Mouse (Mus musculus): ENCODE results near the gene Adh6b. TPM values are rescaled to one million over a fixed set of nuclear protein-coding genes. Genes with fewer than 3 reads are reported as not detected.

Gene Adh6b
- polyA plus RNA-seq, 1 experiment from 2014 or later, result 0.22 TPM

DNA sequence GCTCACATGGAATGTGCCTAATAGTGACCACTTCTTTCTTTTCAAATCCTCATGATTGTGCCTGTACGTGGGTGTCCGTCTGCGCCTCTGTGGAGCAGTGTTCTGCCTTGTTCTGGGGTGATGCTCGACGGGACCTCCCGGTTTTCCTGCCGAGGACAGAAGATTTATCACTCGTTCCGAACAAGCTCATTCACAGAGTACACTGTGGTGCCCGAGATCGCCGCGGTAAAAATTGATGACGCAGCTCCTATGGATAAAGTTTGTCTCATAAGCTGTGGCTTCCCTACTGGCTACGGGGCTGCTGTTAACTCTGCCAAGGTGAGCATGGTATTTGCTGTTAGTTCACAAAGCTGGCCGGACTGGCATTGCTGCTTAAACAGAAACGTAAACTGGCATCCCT lies 16.6 kb upstream of the Adh6b start:
- Histone ChIP-seq H3K9ac (no peak overlapping the region), H3K4me1 (no peaks in the 10 kb centered on the region), H3K9me3 (replicated peaks) (no peaks in the 10 kb centered on the region), H3K27me3 (no peaks in the 10 kb centered on the region), H3K27ac (no peak overlapping the region), H3K36me3 (ENCODE audit: poor library complexity, severe bottlenecking) (no peaks in the 10 kb centered on the region), H3K4me2 (no peak overlapping the region), H3K4me3 (no peak overlapping the region)
- no peak for ATAC-seq
- 92% methylated on average over 17 of the region's 17 CpGs for WGBS

DNA sequence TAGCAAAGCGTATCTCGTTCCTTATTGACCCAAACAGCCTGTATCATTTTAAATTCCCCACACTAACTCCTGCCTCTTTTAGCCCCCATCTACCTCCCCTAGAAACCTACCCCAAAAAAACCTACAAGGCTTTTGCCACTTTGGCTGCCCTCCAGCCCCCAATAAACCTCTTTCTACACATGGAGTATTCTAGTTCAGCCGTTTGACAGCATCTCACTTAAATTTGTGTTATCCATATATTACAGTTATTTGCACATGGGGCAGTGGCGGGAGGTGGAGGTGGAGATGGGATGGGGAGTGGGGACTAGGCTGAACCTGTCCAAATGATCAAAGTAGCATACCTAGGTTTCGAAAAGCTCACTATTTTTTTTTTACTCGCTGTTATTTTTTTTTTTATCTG lies 16.1 kb upstream of the Adh6b start:
- Histone ChIP-seq H3K4me2 (no peak overlapping the region), H3K27ac (no peak overlapping the region), H3K4me3 (no peak overlapping the region), H3K27me3 (no peaks in the 10 kb centered on the region), H3K36me3 (ENCODE audit: poor library complexity, severe bottlenecking) (no peaks in the 10 kb centered on the region), H3K4me1 (no peaks in the 10 kb centered on the region), H3K9ac (no peak overlapping the region), H3K9me3 (replicated peaks) (no peaks in the 10 kb centered on the region)
- no peak for ATAC-seq
- WGBS, result 93% methylated on average over 6 of the region's 6 CpGs

DNA sequence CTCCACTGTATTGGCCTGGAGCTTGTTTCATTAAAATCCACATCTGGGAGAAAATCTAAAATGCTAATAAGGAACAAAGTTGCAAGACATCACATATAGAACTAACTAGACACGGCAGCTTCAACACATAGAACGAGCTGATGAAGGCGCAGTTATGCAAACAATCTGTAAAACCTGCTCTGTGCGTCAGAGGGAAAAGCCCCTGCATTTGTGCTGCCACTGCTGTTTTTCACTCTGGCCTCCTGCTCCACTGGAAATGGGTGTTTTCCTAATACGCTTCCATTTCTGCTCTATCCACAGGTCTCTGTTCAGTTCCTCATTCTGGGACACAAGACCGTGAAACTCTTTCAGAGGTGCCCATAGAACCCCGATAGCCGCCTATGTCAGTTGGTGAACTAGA lies 7.7 kb upstream of the Adh6b start:
- Histone ChIP-seq H3K27me3 (no peaks in the 10 kb centered on the region), H3K4me3 (no peak overlapping the region), H3K4me2 (no peak overlapping the region), H3K9me3 (replicated peaks) (no peaks in the 10 kb centered on the region; the same call in 1 of the 2 replicates), H3K9ac (no peak overlapping the region), H3K36me3 (ENCODE audit: poor library complexity, severe bottlenecking) (no peaks in the 10 kb centered on the region), H3K4me1 (no peaks in the 10 kb centered on the region), H3K27ac (no peak overlapping the region)
- no peak for ATAC-seq
- whole genome bisulfite sequencing, result 93% methylated on average over 8 of the region's 8 CpGs

DNA sequence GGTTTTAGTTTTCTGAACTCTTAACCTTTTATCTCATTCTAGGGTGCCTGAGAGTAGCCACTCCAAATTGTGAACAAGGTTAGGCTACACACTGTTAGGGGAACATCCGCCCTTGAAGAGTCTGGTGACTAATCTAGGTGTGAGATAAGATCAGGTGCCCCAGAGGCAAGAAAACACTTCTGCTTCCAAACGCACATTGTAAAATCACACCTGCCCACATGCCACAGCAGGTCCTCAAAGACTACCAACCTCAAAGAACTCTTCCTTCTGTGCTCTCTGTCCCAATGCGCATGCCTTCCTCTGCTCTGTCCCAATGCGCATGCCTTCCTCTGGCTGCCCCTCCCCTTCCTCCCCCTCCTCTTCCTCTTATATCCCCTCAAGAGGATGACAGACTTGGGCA lies 7.3 kb upstream of the Adh6b start:
- Histone ChIP-seq H3K4me3 (no peak overlapping the region), H3K9me3 (replicated peaks) (no peaks in the 10 kb centered on the region; the same call in 1 of the 2 replicates), H3K27me3 (no peaks in the 10 kb centered on the region), H3K4me1 (no peaks in the 10 kb centered on the region), H3K9ac (no peak overlapping the region), H3K4me2 (no peak overlapping the region), H3K36me3 (ENCODE audit: poor library complexity, severe bottlenecking) (no peaks in the 10 kb centered on the region), H3K27ac (no peak overlapping the region)
- no peak for ATAC-seq
- 88% methylated on average over 4 of the region's 4 CpGs for WGBS

DNA sequence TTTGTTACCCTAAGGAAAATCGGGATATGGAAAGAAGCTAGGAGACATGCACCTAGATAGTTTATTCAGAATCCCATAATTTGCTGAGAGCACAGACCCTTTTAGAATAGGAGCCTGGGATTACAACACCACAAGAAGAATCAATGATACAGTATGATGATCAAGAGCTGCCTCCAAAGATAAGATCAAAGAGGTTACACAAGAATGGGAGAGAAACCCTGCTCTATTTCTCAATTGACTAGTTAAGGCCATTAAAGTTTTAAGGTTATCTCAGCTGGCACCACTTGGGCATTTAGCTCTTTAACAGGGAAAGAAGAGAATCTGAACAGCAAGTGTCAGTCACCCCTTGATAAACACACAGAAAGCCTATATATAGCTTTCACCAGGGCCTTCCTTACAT lies 6.0 kb upstream of the Adh6b start:
- no peak for ATAC-seq
- Histone ChIP-seq H3K36me3 (ENCODE audit: poor library complexity, severe bottlenecking) (no peaks in the 10 kb centered on the region), H3K9me3 (replicated peaks) (no peaks in the 10 kb centered on the region; the same call in 1 of the 2 replicates), H3K4me1 (no peaks in the 10 kb centered on the region), H3K9ac (no peak overlapping the region), H3K27me3 (no peaks in the 10 kb centered on the region), H3K27ac (no peak overlapping the region), H3K4me2 (no peak overlapping the region), H3K4me3 (no peak overlapping the region)
- 100% methylated on average over 1 of the region's 1 CpGs for WGBS

DNA sequence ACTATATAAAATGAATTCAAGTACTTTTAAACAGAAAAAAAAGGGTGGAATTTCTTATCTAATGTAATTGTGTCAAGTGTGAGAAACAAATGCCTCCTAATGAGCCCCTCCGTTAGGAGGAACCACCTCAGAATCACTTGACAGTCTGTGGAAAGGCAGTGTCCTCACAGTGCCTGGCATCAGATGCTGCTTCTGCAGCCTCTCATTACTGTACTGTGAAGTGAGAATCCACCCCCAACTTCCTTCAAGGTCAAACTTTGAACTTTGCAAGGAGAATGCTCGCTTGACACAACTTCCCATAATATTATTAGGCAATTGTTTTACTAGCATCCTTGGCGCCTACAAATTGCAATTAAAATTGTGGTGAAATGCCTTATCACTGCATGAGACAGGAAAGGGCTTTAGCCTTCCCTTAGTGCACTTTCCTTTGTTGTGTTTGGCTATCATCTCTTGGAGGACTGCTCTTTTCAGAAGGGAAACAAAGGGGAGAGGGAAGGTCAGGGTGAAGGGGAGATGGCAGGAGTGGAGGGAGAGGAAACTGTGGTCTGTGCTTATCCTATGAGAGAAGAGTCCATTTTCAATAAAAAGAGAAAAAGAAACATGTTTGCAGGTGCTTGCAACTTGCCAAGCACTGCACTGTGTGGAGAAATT lies 5.3 kb upstream of the Adh6b start:
- 59% methylated on average over 3 of the region's 3 CpGs for WGBS
- H3K27ac ChIP-seq, result no peak overlapping the region
- H3K36me3 ChIP-seq (ENCODE audit: poor library complexity, severe bottlenecking), result no peaks in the 10 kb centered on the region
- ATAC-seq, result no peak
- H3K4me1 ChIP-seq, result no peaks in the 10 kb centered on the region
- no peaks in the 10 kb centered on the region; the same call in 1 of the 2 replicates for H3K9me3 ChIP-seq (replicated peaks)
- H3K4me3 ChIP-seq, result no peak overlapping the region
- H3K9ac ChIP-seq, result no peak overlapping the region
- no peaks in the 10 kb centered on the region for H3K27me3 ChIP-seq
- H3K4me2 ChIP-seq, result no peak overlapping the region

DNA sequence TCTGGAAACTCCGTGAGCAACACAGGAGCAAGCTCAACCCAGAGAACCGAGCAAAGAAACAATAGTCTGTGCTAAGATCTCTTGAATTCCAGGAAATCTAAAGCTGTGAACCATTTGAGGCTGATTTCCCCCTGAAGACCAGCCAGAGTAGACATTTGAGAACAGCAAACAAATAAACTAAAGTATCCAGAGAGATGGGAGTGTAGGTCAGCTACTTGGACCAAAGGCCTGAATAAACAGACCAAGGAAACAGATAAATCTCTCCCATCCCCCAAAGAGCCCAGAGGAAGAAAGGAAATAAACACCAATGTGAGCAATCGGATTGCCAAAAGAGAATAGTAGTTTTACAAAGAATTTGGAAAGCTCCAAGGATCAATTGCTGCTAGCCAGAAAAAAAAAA lies 5.5 kb downstream of the Adh6b start:
- Histone ChIP-seq H3K27me3 (no peaks in the 10 kb centered on the region), H3K4me1 (no peaks in the 10 kb centered on the region), H3K36me3 (ENCODE audit: poor library complexity, severe bottlenecking) (no peaks in the 10 kb centered on the region), H3K27ac (no peak overlapping the region), H3K9me3 (replicated peaks) (no peaks in the 10 kb centered on the region), H3K4me2 (no peak overlapping the region), H3K9ac (no peak overlapping the region), H3K4me3 (no peak overlapping the region)
- WGBS, result 74% methylated on average over 3 of the region's 3 CpGs
- ATAC-seq, result no peak

DNA sequence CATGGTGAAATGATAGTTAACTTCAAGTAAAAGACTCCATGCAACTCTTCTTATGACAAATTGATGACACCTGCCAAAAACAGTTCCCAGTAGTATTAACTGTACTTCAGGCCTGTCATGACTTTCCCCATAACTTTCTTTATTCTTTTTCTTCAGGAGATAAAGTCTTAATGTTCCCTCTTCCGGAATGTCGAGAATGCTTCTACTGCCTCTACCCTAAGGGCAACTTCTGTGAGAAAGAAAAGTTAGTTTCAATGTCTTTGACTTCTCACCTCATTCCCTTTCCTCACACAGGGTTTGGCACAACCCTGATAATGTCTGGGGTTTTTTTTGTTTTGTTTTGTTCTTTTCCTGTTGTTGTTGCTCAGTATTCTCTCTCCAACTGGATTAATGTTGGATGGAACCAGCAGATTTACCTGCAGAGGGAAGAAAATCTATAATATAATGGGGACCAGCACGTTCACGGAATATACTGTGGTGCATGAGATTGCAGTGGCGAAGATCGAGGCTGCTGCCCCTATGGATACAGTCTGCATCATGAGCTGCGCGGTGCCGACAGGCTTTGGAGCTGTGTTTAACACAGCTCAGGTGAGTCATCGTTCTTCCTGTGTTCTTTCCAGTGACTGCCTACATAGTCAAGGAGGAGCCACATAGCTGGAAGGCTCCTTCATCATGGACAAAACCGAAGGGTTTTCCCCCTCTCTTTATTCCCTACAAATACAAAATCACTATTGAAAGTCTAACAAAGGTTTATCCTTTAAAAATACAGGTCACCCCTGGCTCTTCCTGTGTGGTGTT lies 10.6 kb downstream of the Adh6b start:
- H3K9me3 ChIP-seq (replicated peaks), result no peaks in the 10 kb centered on the region
- no peak overlapping the region for H3K9ac ChIP-seq
- no peak overlapping the region for H3K27ac ChIP-seq
- no peaks in the 10 kb centered on the region for H3K27me3 ChIP-seq
- no peak overlapping the region for H3K4me3 ChIP-seq
- no peak overlapping the region for H3K4me2 ChIP-seq
- no peak for ATAC-seq
- no peaks in the 10 kb centered on the region for H3K4me1 ChIP-seq
- 93% methylated on average over 11 of the region's 11 CpGs for WGBS
- no peaks in the 10 kb centered on the region for H3K36me3 ChIP-seq (ENCODE audit: poor library complexity, severe bottlenecking)

DNA sequence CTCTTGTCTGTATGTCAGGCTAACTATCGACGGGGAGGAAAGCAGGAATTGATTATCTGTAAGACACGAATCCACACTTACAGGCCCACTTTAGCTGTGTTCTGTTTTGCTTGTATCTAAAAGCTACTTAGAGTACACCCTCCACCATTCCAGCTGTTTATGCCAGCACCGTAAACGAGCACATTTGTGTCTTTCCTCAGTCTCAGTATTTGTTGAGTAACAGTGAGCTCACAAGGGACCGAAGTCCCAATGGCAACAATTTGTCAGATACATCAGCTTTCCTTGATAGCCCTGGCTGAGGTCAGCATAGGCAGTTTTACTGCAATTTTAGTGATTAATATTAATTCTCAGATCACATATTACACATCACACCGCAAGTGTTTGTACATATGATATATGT lies 17.3 kb downstream of the Adh6b start:
- Histone ChIP-seq H3K4me3 (no peak overlapping the region), H3K9me3 (replicated peaks) (no peaks in the 10 kb centered on the region), H3K9ac (no peak overlapping the region), H3K4me2 (no peak overlapping the region), H3K36me3 (ENCODE audit: poor library complexity, severe bottlenecking) (no peaks in the 10 kb centered on the region), H3K27ac (no peak overlapping the region), H3K27me3 (no peaks in the 10 kb centered on the region), H3K4me1 (no peaks in the 10 kb centered on the region)
- 90% methylated on average over 7 of the region's 7 CpGs for WGBS
- ATAC-seq, result no peak

DNA sequence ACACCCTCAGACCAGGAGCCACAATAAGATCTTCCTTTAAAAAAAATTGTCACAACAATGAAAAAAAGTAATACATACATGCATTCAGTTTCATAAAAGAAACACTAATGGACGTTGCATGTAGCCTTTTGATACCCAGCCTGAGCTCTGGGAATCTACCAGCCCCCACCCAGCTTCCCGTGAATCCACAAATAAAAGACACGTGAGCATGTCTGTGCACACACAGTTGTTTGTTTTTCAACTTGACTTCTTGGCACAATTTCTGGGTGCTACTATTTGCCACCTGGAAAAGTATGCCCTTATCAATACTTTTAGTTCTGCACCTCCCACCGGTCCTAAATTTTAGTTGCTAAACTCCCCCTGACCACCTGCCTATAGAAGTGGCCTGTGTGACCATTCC lies 19.1 kb downstream of the Adh6b start:
- no peak overlapping the region for H3K27ac ChIP-seq

DNA sequence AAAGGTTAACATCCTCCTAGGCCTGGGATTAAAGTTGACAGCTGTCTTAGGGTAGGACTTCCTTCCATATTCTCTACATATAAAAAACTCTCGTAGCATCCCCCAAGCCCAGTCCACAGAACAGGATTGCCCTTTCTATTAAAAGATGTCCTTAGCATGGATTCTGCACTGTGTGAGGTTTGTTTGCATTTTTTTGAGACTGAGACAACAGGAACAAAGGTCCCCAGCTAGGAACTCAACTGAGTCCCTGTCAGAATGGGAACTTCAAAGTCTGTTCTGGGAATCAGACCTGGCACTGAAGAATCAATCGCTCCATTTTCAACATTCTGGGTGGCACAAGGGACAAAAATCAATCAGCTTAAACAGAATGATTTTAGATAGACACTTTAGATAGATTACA lies 21.3 kb downstream of the Adh6b start:
- Histone ChIP-seq H3K9ac (no peak overlapping the region), H3K27ac (no peak overlapping the region), H3K27me3 (no peaks in the 10 kb centered on the region), H3K9me3 (replicated peaks) (no peaks in the 10 kb centered on the region), H3K4me1 (no peaks in the 10 kb centered on the region), H3K36me3 (ENCODE audit: poor library complexity, severe bottlenecking) (no peaks in the 10 kb centered on the region), H3K4me3 (no peak overlapping the region), H3K4me2 (no peak overlapping the region)
- no peak for ATAC-seq
- 84% methylated on average over 2 of the region's 2 CpGs for WGBS

More for the DNA sequence above, 19.1 kb downstream of the Adh6b start:
- Histone ChIP-seq H3K4me3 (no peak overlapping the region), H3K9ac (no peak overlapping the region), H3K9me3 (replicated peaks) (no peaks in the 10 kb centered on the region), H3K27me3 (no peaks in the 10 kb centered on the region), H3K4me1 (no peaks in the 10 kb centered on the region), H3K4me2 (no peak overlapping the region), H3K36me3 (ENCODE audit: poor library complexity, severe bottlenecking) (no peaks in the 10 kb centered on the region)
- WGBS, result 86% methylated on average over 4 of the region's 4 CpGs
- no peak for ATAC-seq

DNA sequence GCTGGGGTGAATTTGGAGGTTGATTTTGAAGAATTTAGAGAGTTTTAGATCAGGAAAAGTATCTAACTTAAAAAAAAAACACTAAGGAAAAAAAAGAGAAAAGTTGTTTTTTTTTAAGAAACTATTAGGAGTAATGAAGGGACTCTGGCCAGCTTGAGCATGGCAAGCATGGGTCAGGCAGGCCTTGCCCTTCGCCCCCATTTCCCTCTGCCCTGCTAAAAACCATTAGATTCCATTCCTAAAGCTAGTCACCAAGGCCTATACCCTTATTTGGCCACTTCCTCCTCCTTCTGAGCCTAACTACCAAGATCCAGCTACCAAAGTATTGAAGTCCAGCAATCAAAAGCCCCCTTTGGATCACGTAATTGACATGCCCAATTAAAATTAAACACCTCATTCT lies 24.6 kb downstream of the Adh6b start:
- 79% methylated on average over 2 of the region's 2 CpGs for WGBS
- H3K9me3 ChIP-seq (replicated peaks), result no peaks in the 10 kb centered on the region
- no peak for ATAC-seq

DNA sequence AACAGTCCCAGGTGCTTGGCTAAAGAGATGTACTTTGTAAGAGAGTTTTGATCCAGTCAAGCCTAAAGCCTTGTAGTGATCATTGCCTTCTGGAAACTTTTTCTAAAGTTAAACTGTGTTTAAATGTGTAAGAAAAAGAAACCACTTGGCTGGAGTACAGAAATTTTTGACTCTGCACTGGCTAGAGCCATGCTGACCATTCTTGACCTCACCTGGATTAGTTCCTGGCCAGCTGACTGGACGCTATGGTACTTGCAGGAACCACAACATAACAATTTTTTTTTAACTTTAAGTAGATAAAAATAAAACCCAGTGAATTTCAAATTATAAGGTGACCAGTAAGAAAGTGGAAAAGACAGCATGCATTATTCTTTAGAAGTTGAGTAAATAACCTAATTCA lies 28.0 kb downstream of the Adh6b start:
- H3K27ac ChIP-seq, result no peak overlapping the region
- no peaks in the 10 kb centered on the region for H3K9me3 ChIP-seq (replicated peaks)
- no peak for ATAC-seq
- no peak overlapping the region for H3K9ac ChIP-seq
- H3K4me2 ChIP-seq, result no peak overlapping the region
- 91% methylated on average over 1 of the region's 1 CpGs for WGBS
- H3K4me3 ChIP-seq, result no peak overlapping the region
- no peaks in the 10 kb centered on the region for H3K36me3 ChIP-seq (ENCODE audit: poor library complexity, severe bottlenecking)
- H3K27me3 ChIP-seq, result no peaks in the 10 kb centered on the region
- H3K4me1 ChIP-seq, result no peaks in the 10 kb centered on the region

More for the DNA sequence above, 24.6 kb downstream of the Adh6b start:
- Histone ChIP-seq H3K4me2 (no peak overlapping the region), H3K27ac (no peak overlapping the region), H3K4me1 (no peaks in the 10 kb centered on the region), H3K27me3 (no peaks in the 10 kb centered on the region), H3K36me3 (ENCODE audit: poor library complexity, severe bottlenecking) (no peaks in the 10 kb centered on the region), H3K4me3 (no peak overlapping the region), H3K9ac (no peak overlapping the region)

Data from forebrain, embryonic 13.5 days (tissue).